Mouse (Mus musculus) MEL (cell line): ENCODE measurements at regions not wholly inside any gene's neighbourhood (a gene's known extent, or its start where the extent isn't known, plus 50 kb on each side); places are given as distances from the start of the nearest gene placed in this dataset.

ENCODE experiments used
- DNase-seq: peaks from one replicate; pipeline ENCODE4 v3.0.0; 2011; ENCODE audit warnings: low read depth, low spot score
- H3K27ac ChIP-seq: 2 replicates; pipeline ENCODE4 v1.5.1; 2012; ENCODE audit warnings: low read depth, mild to moderate bottlenecking, control low read depth, low read length, moderate library complexity; ENCODE audit not compliant: control insufficient read depth
- H3K27me3 ChIP-seq, 2 experiments: fragments of 150-350 bp in 1 of 2; sonication (generic) in 1 of 2; 2 replicates each; pipeline ENCODE4 v1.6.1; 2012; ENCODE audit warnings: low read length in 2 of 2, mild to moderate bottlenecking in 2 of 2, improper control_type of control experiment in 1 of 2, moderate library complexity in 1 of 2; ENCODE audit not compliant: insufficient read depth in 2 of 2, control insufficient read depth in 1 of 2
- H3K36me3 ChIP-seq, 2 experiments: 2 replicates each; pipeline ENCODE4 v1.6.1; 2012 to 2014; ENCODE audit warnings: low read length in 2 of 2, improper control_type of control experiment in 1 of 2, inconsistent platforms in 1 of 2, mild to moderate bottlenecking in 1 of 2; ENCODE audit not compliant: insufficient read depth in 2 of 2, control insufficient read depth in 1 of 2
- H3K4me1 ChIP-seq, 2 experiments: fragments of 150-350 bp in 1 of 2; sonication (generic) in 1 of 2; 2 replicates each; pipeline ENCODE4 v1.6.1; 2012; ENCODE audit warnings: low read length in 2 of 2, improper control_type of control experiment in 1 of 2, mild to moderate bottlenecking in 1 of 2; ENCODE audit not compliant: insufficient read depth in 2 of 2, control insufficient read depth in 1 of 2
- H3K4me3 ChIP-seq, 2 experiments: fragments of 150-350 bp in 1 of 2; sonication (generic) in 1 of 2; 2 replicates each; pipeline ENCODE4 v1.5.1; 2012; ENCODE audit warnings: low read depth in 2 of 2, low read length in 2 of 2, mild to moderate bottlenecking in 2 of 2, moderate library complexity in 2 of 2, control low read depth in 1 of 2, improper control_type of control experiment in 1 of 2; ENCODE audit not compliant: control insufficient read depth in 1 of 2, insufficient read depth in 1 of 2
- H3K79me2 ChIP-seq: 2 replicates; pipeline ENCODE4 v1.6.1; 2012; ENCODE audit warnings: mild to moderate bottlenecking, low read length, moderate library complexity; ENCODE audit not compliant: control insufficient read depth, poor library complexity, insufficient read depth
- H3K9ac ChIP-seq: 2 replicates; pipeline ENCODE4 v1.6.1; 2012; ENCODE audit warnings: low read depth, mild to moderate bottlenecking, control low read depth, low read length, moderate library complexity; ENCODE audit not compliant: control insufficient read depth, poor library complexity, severe bottlenecking
- H3K9me3 ChIP-seq: fragments of 150-350 bp; sonication (generic); replicated peaks from 2 replicates; pipeline ENCODE4 v1.6.1; 2012; ENCODE audit warnings: mild to moderate bottlenecking, low read length, improper control_type of control experiment, moderate library complexity; ENCODE audit not compliant: insufficient read depth
- BHLHE40 ChIP-seq: IDR thresholded peaks from 2 replicates; pipeline ENCODE4 v1.6.1; 2012; ENCODE audit warnings: low read depth, mild to moderate bottlenecking, inconsistent platforms, low read length, improper control_type of control experiment, borderline replicate concordance
- CHD1 ChIP-seq: IDR thresholded peaks from 2 replicates; pipeline ENCODE4 v1.6.1; 2012; ENCODE audit warnings: low read depth, mild to moderate bottlenecking, inconsistent platforms, low read length, improper control_type of control experiment
- E2F4 ChIP-seq: IDR thresholded peaks from 2 replicates; pipeline ENCODE4 v1.6.1; 2011; ENCODE audit warnings: low read depth, low read length, improper control_type of control experiment, borderline replicate concordance
- ETS1 ChIP-seq: IDR thresholded peaks from 2 replicates; pipeline ENCODE4 v1.6.1; 2012; ENCODE audit warnings: low read depth, mild to moderate bottlenecking, inconsistent platforms, low read length, improper control_type of control experiment, moderate library complexity
- GABPA ChIP-seq: IDR thresholded peaks from 2 replicates; pipeline ENCODE4 v1.6.1; 2012; ENCODE audit warnings: low read depth, mild to moderate bottlenecking, inconsistent platforms, low read length, improper control_type of control experiment, moderate library complexity
- HCFC1 ChIP-seq: IDR thresholded peaks from 2 replicates; pipeline ENCODE4 v1.6.1; 2012; ENCODE audit warnings: low read depth, mild to moderate bottlenecking, inconsistent platforms, low read length, improper control_type of control experiment, moderate library complexity
- JUND ChIP-seq: IDR thresholded peaks from 2 replicates; pipeline ENCODE4 v1.6.1; 2011; ENCODE audit warnings: low read depth, mild to moderate bottlenecking, improper control_type of control experiment, low read length
- KAT2A ChIP-seq: conservative IDR thresholded peaks from 2 replicates; pipeline ENCODE4 v1.6.1; 2012; ENCODE audit warnings: low read depth, low read length, improper control_type of control experiment, inconsistent platforms
- MAFK ChIP-seq: IDR thresholded peaks from 2 replicates; pipeline ENCODE4 v1.6.1; 2011; ENCODE audit warnings: low read depth, mild to moderate bottlenecking, low read length, improper control_type of control experiment, borderline replicate concordance
- MEF2A ChIP-seq: IDR thresholded peaks from 2 replicates; pipeline ENCODE4 v1.6.1; 2014; ENCODE audit warnings: low read depth, mild to moderate bottlenecking, inconsistent platforms, low read length, improper control_type of control experiment; ENCODE audit not compliant: poor library complexity, insufficient replicate concordance, severe bottlenecking; ENCODE audit errors: extremely low read depth
- MYB ChIP-seq: IDR thresholded peaks from 2 replicates; pipeline ENCODE4 v1.6.1; 2011; ENCODE audit warnings: mild to moderate bottlenecking, low read depth, low read length, improper control_type of control experiment
- MYC ChIP-seq: IDR thresholded peaks from 2 replicates; pipeline ENCODE4 v1.6.1; 2011; ENCODE audit warnings: low read depth, mild to moderate bottlenecking, low read length, improper control_type of control experiment, moderate library complexity
- NELFE ChIP-seq: IDR thresholded peaks from 2 replicates; pipeline ENCODE4 v1.6.1; 2011; ENCODE audit warnings: low read depth, low read length, improper control_type of control experiment
- NRF1 ChIP-seq: IDR thresholded peaks from 2 replicates; pipeline ENCODE4 v1.6.1; 2014; ENCODE audit warnings: low read depth, mild to moderate bottlenecking, inconsistent platforms, low read length, improper control_type of control experiment, moderate library complexity; ENCODE audit not compliant: poor library complexity, insufficient read depth, severe bottlenecking
- POLR2AphosphoS2 ChIP-seq: IDR thresholded peaks from 2 replicates; pipeline ENCODE4 v1.6.1; 2011; ENCODE audit warnings: low read length, improper control_type of control experiment
- POLR2AphosphoS5 ChIP-seq: IDR thresholded peaks from 2 replicates; pipeline ENCODE4 v1.6.1; 2012; ENCODE audit warnings: low read depth, borderline replicate concordance, mild to moderate bottlenecking, inconsistent platforms, low read length, moderate library complexity, mixed read lengths
- SMC3 ChIP-seq: IDR thresholded peaks from 2 replicates; pipeline ENCODE4 v1.6.1; 2011; ENCODE audit warnings: low read depth, low read length, improper control_type of control experiment
- TAL1 ChIP-seq: IDR thresholded peaks from 2 replicates; pipeline ENCODE4 v1.6.1; 2012; ENCODE audit warnings: mild to moderate bottlenecking, inconsistent platforms, low read length, moderate library complexity, mixed read lengths
- TCF12 ChIP-seq: IDR thresholded peaks from 2 replicates; pipeline ENCODE4 v1.6.1; 2014; ENCODE audit warnings: low read depth, mild to moderate bottlenecking, inconsistent platforms, low read length, improper control_type of control experiment, moderate library complexity
- UBTF ChIP-seq: IDR thresholded peaks from 2 replicates; pipeline ENCODE4 v1.6.1; 2012; ENCODE audit warnings: low read depth, mild to moderate bottlenecking, inconsistent platforms, low read length, improper control_type of control experiment, moderate library complexity, borderline replicate concordance; ENCODE audit not compliant: insufficient read depth
- USF1 ChIP-seq: IDR thresholded peaks from 2 replicates; pipeline ENCODE4 v1.6.1; 2014; ENCODE audit warnings: low read depth, mild to moderate bottlenecking, inconsistent platforms, low read length, improper control_type of control experiment, moderate library complexity
- USF2 ChIP-seq, 2 experiments: IDR thresholded peaks; 2 replicates each; pipeline ENCODE4 v1.6.1; 2011 to 2012; ENCODE audit warnings: improper control_type of control experiment in 2 of 2, low read length in 2 of 2, borderline replicate concordance in 1 of 2, inconsistent platforms in 1 of 2, low read depth in 1 of 2, mild to moderate bottlenecking in 1 of 2; ENCODE audit not compliant: insufficient read depth in 1 of 2
- ZC3H11A ChIP-seq: IDR thresholded peaks from 2 replicates; pipeline ENCODE4 v1.6.1; 2012; ENCODE audit warnings: low read depth, mild to moderate bottlenecking, inconsistent platforms, low read length, improper control_type of control experiment
- ZKSCAN1 ChIP-seq: IDR thresholded peaks from 2 replicates; pipeline ENCODE4 v1.6.1; 2012; ENCODE audit warnings: low read depth, mild to moderate bottlenecking, inconsistent platforms, low read length, improper control_type of control experiment, moderate library complexity

GRCm38 (mm10) chr8:82665131-82665530 lies 108.8 kb downstream of the Zfp330 start:
- no peak for TF ChIP-seq HCFC1
- TF ChIP-seq USF1, result no peak
- TF ChIP-seq ZC3H11A, result no peak
- no peak for TF ChIP-seq TCF12
- TF ChIP-seq TAL1, result no peak
- no peak for TF ChIP-seq E2F4
- no peak for TF ChIP-seq NRF1
- TF ChIP-seq BHLHE40, result no peak
- no peak for TF ChIP-seq MYC
- TF ChIP-seq ETS1, result no peak
- TF ChIP-seq JUND, result no peak
- no peak for TF ChIP-seq POLR2AphosphoS5
- no peak for TF ChIP-seq MAFK
- no peak for TF ChIP-seq GABPA
- no peak for TF ChIP-seq MEF2A
- no peak for TF ChIP-seq KAT2A
- TF ChIP-seq UBTF, result no peak
- TF ChIP-seq SMC3, result no peak
- TF ChIP-seq MYB, result no peak
- Histone ChIP-seq H3K4me1 (no peaks in the 10 kb centered on the region), H3K9me3 (no peaks in the 10 kb centered on the region), H3K36me3 (no peaks in the 10 kb centered on the region), H3K27me3 (no peaks in the 10 kb centered on the region), H3K9ac (no peak overlapping the region), H3K27ac (no peak overlapping the region), H3K79me2 (no peaks in the 10 kb centered on the region), H3K4me3 (no peak overlapping the region)
- no peak for DNase-seq

- Histone ChIP-seq H3K9ac (no peak overlapping the region), H3K4me1 (no peaks in the 10 kb centered on the region), H3K27me3 (no peaks in the 10 kb centered on the region), H3K9me3 (no peaks in the 10 kb centered on the region), H3K36me3 (no peaks in the 10 kb centered on the region), H3K4me3 (no peak overlapping the region), H3K79me2 (no peaks in the 10 kb centered on the region), H3K27ac (no peak overlapping the region)
- DNase-seq, result no peak
- TF ChIP-seq ZKSCAN1 (no peak), TCF12 (no peak), USF2 (IDR thresholded peaks at IDR 0.05; ENCODE audit: borderline replicate concordance in 1 of 2, insufficient read depth in 1 of 2, low read depth in 1 of 2, low read length in 2 of 2) (no peak), ZC3H11A (no peak), NELFE (no peak), CHD1 (no peak), ETS1 (no peak), UBTF (no peak), POLR2AphosphoS2 (no peak)
- TF ChIP-seq, all 39 proteins: peak for 0
Measured at GRCm38 (mm10) chr8:82640502-82640901, 133.5 kb downstream of the Zfp330 start.
